Mouse (Mus musculus): Measurements from ENCODE around the gene Foxd2. TPM values are rescaled to one million over a fixed set of nuclear protein-coding genes. Genes with fewer than 3 reads are reported as not detected.
A peak's percentile ranks its signal among the peaks of the same experiment; 100 is the strongest.

Gene Foxd2
- polyA plus RNA-seq, 1 experiment: 0.65 TPM

- Histone ChIP-seq H3K27me3 (ENCODE audit: control insufficient read depth, insufficient read depth, insufficient read length) (no peaks in the 10 kb centered on the region), H3ac (ENCODE audit: control insufficient read depth, insufficient read length) (no peak overlapping the region), H3K4me2 (ENCODE audit: low read depth) (no peak overlapping the region), H3K36me3 (ENCODE audit: control insufficient read depth, insufficient read depth) (no peaks in the 10 kb centered on the region), H3K79me2 (ENCODE audit: control insufficient read depth, insufficient read depth) (no peaks in the 10 kb centered on the region), H3K4me3 (no peak overlapping the region)
- TF ChIP-seq MYOD1 (IDR thresholded peaks at IDR 0.05; ENCODE audit: control insufficient read depth in 1 of 3, insufficient read length in 2 of 3, low read depth in 2 of 3): no peak
- TF ChIP-seq TCF12 (IDR thresholded peaks at IDR 0.05; ENCODE audit: insufficient read depth, poor library complexity, severe bottlenecking): no peak
- TF ChIP-seq CEBPB (IDR thresholded peaks at IDR 0.05; ENCODE audit: insufficient read depth, poor library complexity, severe bottlenecking): no peak
- no peak for TF ChIP-seq POLR2AphosphoS2 (IDR thresholded peaks at IDR 0.05; ENCODE audit: insufficient read length, low read depth)
- TF ChIP-seq SRF (IDR thresholded peaks at IDR 0.05; ENCODE audit: control insufficient read depth, insufficient read length, low read depth): no peak
- no peak for TF ChIP-seq E2F4 (IDR thresholded peaks at IDR 0.05; ENCODE audit: insufficient read depth)
- no peak for TF ChIP-seq MAX (IDR thresholded peaks at IDR 0.05; ENCODE audit: low read depth)
- no peak for TF ChIP-seq REST (IDR thresholded peaks at IDR 0.05; ENCODE audit: insufficient read depth, insufficient read length)
- no peak for TF ChIP-seq MYOG (IDR thresholded peaks at IDR 0.05; ENCODE audit: control insufficient read depth in 1 of 3, insufficient read depth in 1 of 3, insufficient read length in 2 of 3, low read depth in 2 of 3)
- no peak for TF ChIP-seq USF1 (IDR thresholded peaks at IDR 0.05; ENCODE audit: low read depth)
Measured at GRCm38 (mm10) chr4:114941311-114941710, 32.6 kb upstream of the Foxd2 start.

- Histone ChIP-seq H3K4me3 (no peak overlapping the region), H3K27me3 (ENCODE audit: control insufficient read depth, insufficient read depth, insufficient read length) (no peaks in the 10 kb centered on the region)
- TF ChIP-seq TCF12 (IDR thresholded peaks at IDR 0.05; ENCODE audit: insufficient read depth, poor library complexity, severe bottlenecking) (no peak), MYOG (IDR thresholded peaks at IDR 0.05; ENCODE audit: control insufficient read depth in 1 of 3, insufficient read depth in 1 of 3, insufficient read length in 2 of 3, low read depth in 2 of 3) (peak in 2 of 3 experiments; percentile 31 to 76), MYOD1 (IDR thresholded peaks at IDR 0.05; ENCODE audit: control insufficient read depth in 1 of 3, insufficient read length in 2 of 3, low read depth in 2 of 3) (peak in 2 of 3 experiments; percentile 3 to 66)
Measured at GRCm38 (mm10) chr4:114938248-114938647, 29.6 kb upstream of the Foxd2 start.

DNA sequence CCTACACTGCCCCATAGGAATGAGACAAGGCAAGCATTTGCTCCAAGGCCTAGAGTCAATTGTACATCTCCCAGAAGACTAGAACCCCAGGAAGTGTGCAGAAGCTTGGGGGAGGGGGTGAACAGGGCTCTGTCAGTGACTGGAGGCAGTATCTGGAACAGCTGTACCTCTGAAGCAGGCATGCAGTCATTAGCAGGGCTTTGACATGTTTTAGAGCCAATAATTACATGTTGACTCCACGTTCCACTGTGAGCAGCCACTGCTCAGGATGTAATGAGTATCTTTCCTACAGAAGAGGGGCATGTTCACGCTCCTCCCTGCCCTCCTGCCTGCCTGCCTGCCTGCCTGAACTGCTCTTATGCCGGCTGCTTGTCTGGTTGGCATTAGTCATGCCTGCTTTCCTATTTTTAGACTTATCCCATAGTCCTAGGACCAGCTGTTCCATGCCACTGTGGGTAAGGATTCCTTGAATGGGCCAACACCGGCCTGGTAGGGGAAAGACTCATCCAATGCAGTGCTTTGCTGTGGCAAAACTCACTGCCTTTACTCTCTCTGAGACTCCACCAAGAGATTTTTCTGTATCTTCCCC, 28.9 kb upstream of the Foxd2 start:
- Histone ChIP-seq H3K79me2 (ENCODE audit: control insufficient read depth, insufficient read depth) (no peaks in the 10 kb centered on the region), H3K4me2 (ENCODE audit: low read depth) (peak overlapping the region; percentile 71), H3K4me3 (no peak overlapping the region), H3K27me3 (ENCODE audit: control insufficient read depth, insufficient read depth, insufficient read length) (no peaks in the 10 kb centered on the region), H3K36me3 (ENCODE audit: control insufficient read depth, insufficient read depth) (no peaks in the 10 kb centered on the region), H3ac (ENCODE audit: control insufficient read depth, insufficient read length) (no peak overlapping the region)
- peak; percentile 74 for TF ChIP-seq TCF12 (IDR thresholded peaks at IDR 0.05; ENCODE audit: insufficient read depth, poor library complexity, severe bottlenecking)
- TF ChIP-seq MYOG (IDR thresholded peaks at IDR 0.05; ENCODE audit: control insufficient read depth in 1 of 3, insufficient read depth in 1 of 3, insufficient read length in 2 of 3, low read depth in 2 of 3): peak in 2 of 3 experiments; percentile 85 to 93
- no peak for TF ChIP-seq USF1 (IDR thresholded peaks at IDR 0.05; ENCODE audit: low read depth)
- TF ChIP-seq MYOD1 (IDR thresholded peaks at IDR 0.05; ENCODE audit: control insufficient read depth in 1 of 3, insufficient read length in 2 of 3, low read depth in 2 of 3): peak; percentile 73 to 89 (median 88)

More at GRCm38 (mm10) chr4:114938248-114938647, 29.6 kb upstream of the Foxd2 start:
- Histone ChIP-seq H3K79me2 (ENCODE audit: control insufficient read depth, insufficient read depth) (no peaks in the 10 kb centered on the region), H3K36me3 (ENCODE audit: control insufficient read depth, insufficient read depth) (no peaks in the 10 kb centered on the region), H3K4me2 (ENCODE audit: low read depth) (peak overlapping the region; percentile 71), H3ac (ENCODE audit: control insufficient read depth, insufficient read length) (no peak overlapping the region)

DNA sequence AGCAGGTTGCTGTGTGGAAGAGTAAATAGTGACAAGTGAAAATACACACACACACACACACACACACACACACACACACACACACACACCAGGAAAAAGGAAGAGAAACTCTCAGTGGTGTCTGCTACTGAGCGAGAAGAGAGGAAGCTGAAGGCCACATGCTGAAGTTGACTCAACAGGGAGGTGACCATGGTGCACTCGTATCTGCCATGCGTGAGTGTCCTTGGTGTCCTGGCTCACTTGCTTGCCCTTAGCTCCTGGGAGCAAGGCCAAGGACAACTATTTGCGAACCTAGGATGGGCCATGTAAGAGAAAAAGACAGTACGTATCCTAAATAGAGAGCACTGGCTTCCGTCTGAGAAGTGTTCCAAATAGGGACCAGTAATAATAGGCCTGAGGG, 25.5 kb upstream of the Foxd2 start:
- TF ChIP-seq TCF3 (IDR thresholded peaks at IDR 0.05; ENCODE audit: insufficient read length, low read depth) (no peak), SRF (IDR thresholded peaks at IDR 0.05; ENCODE audit: control insufficient read depth, insufficient read length, low read depth) (no peak), POLR2AphosphoS2 (IDR thresholded peaks at IDR 0.05; ENCODE audit: insufficient read length, low read depth) (no peak), POLR2A (IDR thresholded peaks at IDR 0.05; ENCODE audit: insufficient read length, low read depth) (no peak), USF1 (IDR thresholded peaks at IDR 0.05; ENCODE audit: low read depth) (no peak), REST (IDR thresholded peaks at IDR 0.05; ENCODE audit: insufficient read depth, insufficient read length) (no peak), MYOG (IDR thresholded peaks at IDR 0.05; ENCODE audit: control insufficient read depth in 1 of 3, insufficient read depth in 1 of 3, insufficient read length in 2 of 3, low read depth in 2 of 3) (no peak), E2F4 (IDR thresholded peaks at IDR 0.05; ENCODE audit: insufficient read depth) (no peak), CEBPB (IDR thresholded peaks at IDR 0.05; ENCODE audit: insufficient read depth, poor library complexity, severe bottlenecking) (no peak), TCF12 (IDR thresholded peaks at IDR 0.05; ENCODE audit: insufficient read depth, poor library complexity, severe bottlenecking) (no peak), MYOD1 (IDR thresholded peaks at IDR 0.05; ENCODE audit: control insufficient read depth in 1 of 3, insufficient read length in 2 of 3, low read depth in 2 of 3) (no peak), MAX (IDR thresholded peaks at IDR 0.05; ENCODE audit: low read depth) (no peak)
- Histone ChIP-seq H3K27me3 (ENCODE audit: control insufficient read depth, insufficient read depth, insufficient read length) (peaks cover 3% of the 10 kb centered on the region), H3K79me2 (ENCODE audit: control insufficient read depth, insufficient read depth) (no peaks in the 10 kb centered on the region), H3K4me2 (ENCODE audit: low read depth) (peak overlapping the region; percentile 8), H3K4me3 (no peak overlapping the region), H3ac (ENCODE audit: control insufficient read depth, insufficient read length) (no peak overlapping the region), H3K36me3 (ENCODE audit: control insufficient read depth, insufficient read depth) (no peaks in the 10 kb centered on the region)

GRCm38 (mm10) chr4:114932747-114933146, 24.1 kb upstream of the Foxd2 start:
- no peak overlapping the region for H3K4me3 ChIP-seq
- no peak for TF ChIP-seq MYOG (IDR thresholded peaks at IDR 0.05; ENCODE audit: control insufficient read depth in 1 of 3, insufficient read depth in 1 of 3, insufficient read length in 2 of 3, low read depth in 2 of 3)
- TF ChIP-seq MYOD1 (IDR thresholded peaks at IDR 0.05; ENCODE audit: control insufficient read depth in 1 of 3, insufficient read length in 2 of 3, low read depth in 2 of 3): no peak
- TF ChIP-seq SRF (IDR thresholded peaks at IDR 0.05; ENCODE audit: control insufficient read depth, insufficient read length, low read depth): no peak
- no peak for TF ChIP-seq TCF3 (IDR thresholded peaks at IDR 0.05; ENCODE audit: insufficient read length, low read depth)
- TF ChIP-seq USF1 (IDR thresholded peaks at IDR 0.05; ENCODE audit: low read depth): no peak
- no peak for TF ChIP-seq POLR2A (IDR thresholded peaks at IDR 0.05; ENCODE audit: insufficient read length, low read depth)
- TF ChIP-seq POLR2AphosphoS2 (IDR thresholded peaks at IDR 0.05; ENCODE audit: insufficient read length, low read depth): no peak
- no peak for TF ChIP-seq CEBPB (IDR thresholded peaks at IDR 0.05; ENCODE audit: insufficient read depth, poor library complexity, severe bottlenecking)
- no peak for TF ChIP-seq TCF12 (IDR thresholded peaks at IDR 0.05; ENCODE audit: insufficient read depth, poor library complexity, severe bottlenecking)
- TF ChIP-seq E2F4 (IDR thresholded peaks at IDR 0.05; ENCODE audit: insufficient read depth): no peak
- TF ChIP-seq REST (IDR thresholded peaks at IDR 0.05; ENCODE audit: insufficient read depth, insufficient read length): no peak
- no peak for TF ChIP-seq MAX (IDR thresholded peaks at IDR 0.05; ENCODE audit: low read depth)
- H3ac ChIP-seq (ENCODE audit: control insufficient read depth, insufficient read length): no peak overlapping the region
- no peaks in the 10 kb centered on the region for H3K79me2 ChIP-seq (ENCODE audit: control insufficient read depth, insufficient read depth)
- no peak overlapping the region for H3K4me2 ChIP-seq (ENCODE audit: low read depth)
- no peaks in the 10 kb centered on the region for H3K36me3 ChIP-seq (ENCODE audit: control insufficient read depth, insufficient read depth)
- H3K27me3 ChIP-seq (ENCODE audit: control insufficient read depth, insufficient read depth, insufficient read length): peaks cover 14% of the 10 kb centered on the region

Measured in myocyte (in vitro differentiated cells).